Mouse (Mus musculus): ENCODE measurements around the gene Cubn. TPM values are rescaled to one million over a fixed set of nuclear protein-coding genes. Genes with fewer than 3 reads are reported as not detected.
A peak's percentile ranks its signal among the peaks of the same experiment; 100 is the strongest.

Cubn gene
- polyA plus RNA-seq, 1 experiment from 2014 or later = 0.32 TPM

DNA sequence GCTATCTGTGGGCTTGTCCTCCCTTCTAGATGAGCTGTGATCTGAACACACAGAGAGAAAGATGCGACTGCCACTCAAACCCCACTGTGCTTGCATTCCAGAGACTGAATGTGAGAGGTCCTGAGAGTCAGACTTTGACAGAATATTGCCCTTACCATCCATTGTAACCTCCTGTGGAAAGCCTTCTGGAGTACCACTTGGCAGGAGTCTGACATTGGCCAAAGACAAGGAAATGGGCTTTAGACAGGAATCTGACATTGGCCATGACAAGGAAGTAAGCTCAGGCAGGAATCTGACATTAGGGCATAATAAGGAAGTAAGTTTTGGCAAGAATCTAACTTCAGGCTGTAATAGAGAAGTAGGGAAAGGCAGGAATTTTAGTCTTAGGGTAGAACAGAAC lies 118.3 kb downstream of the Cubn start:
- Histone ChIP-seq H3K4me1 (peaks cover 17% of the 10 kb centered on the region), H3K4me3 (replicated peaks) (no peak overlapping the region), H3K9me3 (replicated peaks) (no peaks in the 10 kb centered on the region), H3K4me2 (no peak overlapping the region), H3K27ac (replicated peaks) (peak overlapping the region; percentile 76), H3K36me3 (no peaks in the 10 kb centered on the region), H3K27me3 (replicated peaks) (no peaks in the 10 kb centered on the region), H3K9ac (replicated peaks) (no peak overlapping the region)
- ATAC-seq (ENCODE audit: low FRiP score) = no peak
- WGBS = 71% methylated on average over 1 of the region's 1 CpGs

DNA sequence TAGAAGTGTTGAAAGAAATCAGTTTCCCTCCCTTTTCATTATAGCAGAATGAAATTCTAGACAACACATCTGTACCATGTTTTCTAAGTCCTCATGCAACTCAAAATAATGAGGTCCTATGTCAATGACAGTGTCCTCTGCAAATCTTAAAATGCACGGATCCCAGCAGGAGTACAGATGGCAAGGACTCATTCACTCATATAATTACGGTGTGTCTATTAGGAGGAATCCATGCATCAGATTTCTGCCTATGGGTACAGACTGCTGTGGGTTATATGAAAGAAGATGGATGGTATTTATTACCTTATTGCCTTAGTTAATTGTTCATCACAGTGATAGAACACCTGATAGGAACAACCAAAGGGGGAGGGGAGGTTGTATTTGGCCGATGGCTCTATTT lies 118.8 kb downstream of the Cubn start:
- H3K27me3 ChIP-seq (replicated peaks) = no peaks in the 10 kb centered on the region
- H3K4me1 ChIP-seq = peaks cover 17% of the 10 kb centered on the region
- no peaks in the 10 kb centered on the region for H3K9me3 ChIP-seq (replicated peaks)
- no peak overlapping the region for H3K9ac ChIP-seq (replicated peaks)
- H3K4me3 ChIP-seq (replicated peaks) = no peak overlapping the region
- WGBS = 23% methylated on average over 3 of the region's 3 CpGs
- no peaks in the 10 kb centered on the region for H3K36me3 ChIP-seq
- H3K4me2 ChIP-seq = peak overlapping the region; percentile 19; the same call in 1 of the 2 replicates
- peak; percentile 58 for ATAC-seq (ENCODE audit: low FRiP score)
- H3K27ac ChIP-seq (replicated peaks) = peak overlapping the region; percentile 76

DNA sequence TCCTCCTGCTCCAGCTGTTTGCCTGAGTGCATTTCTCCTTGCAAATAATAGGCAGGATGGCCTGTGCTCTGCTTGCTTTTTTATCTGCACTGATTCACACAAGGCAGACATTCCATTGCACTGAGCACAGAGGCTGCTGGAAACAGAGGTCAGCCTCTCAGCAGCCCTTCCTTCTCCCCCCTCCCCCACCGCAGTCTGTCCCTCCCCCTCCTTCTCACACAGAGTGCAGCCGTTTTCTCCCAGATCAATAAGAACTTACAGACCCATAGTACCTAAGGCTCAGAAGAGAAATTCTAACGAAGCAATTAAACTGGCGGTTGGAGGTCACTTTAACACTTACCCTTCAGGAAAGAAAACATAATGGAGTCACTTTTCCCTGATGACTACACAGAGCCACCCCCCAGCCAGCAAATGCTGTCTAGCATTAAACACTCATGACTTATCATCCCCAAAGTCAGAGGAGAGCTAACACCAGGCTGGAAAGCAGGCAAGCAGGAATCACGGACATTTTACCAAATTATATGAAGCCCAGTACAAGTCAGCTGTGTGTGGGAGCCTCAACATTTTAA lies 119.3 kb downstream of the Cubn start:
- under 1% methylated on average over 5 of the region's 5 CpGs for WGBS
- Histone ChIP-seq H3K9ac (replicated peaks) (no peak overlapping the region), H3K36me3 (no peaks in the 10 kb centered on the region), H3K4me2 (peak overlapping the region; percentile 19; the same call in 1 of the 2 replicates), H3K4me3 (replicated peaks) (no peak overlapping the region), H3K27ac (replicated peaks) (peak overlapping the region; percentile 76), H3K9me3 (replicated peaks) (no peaks in the 10 kb centered on the region), H3K27me3 (replicated peaks) (no peaks in the 10 kb centered on the region), H3K4me1 (peaks cover 17% of the 10 kb centered on the region)
- peak; percentile 88 for ATAC-seq (ENCODE audit: low FRiP score)

DNA sequence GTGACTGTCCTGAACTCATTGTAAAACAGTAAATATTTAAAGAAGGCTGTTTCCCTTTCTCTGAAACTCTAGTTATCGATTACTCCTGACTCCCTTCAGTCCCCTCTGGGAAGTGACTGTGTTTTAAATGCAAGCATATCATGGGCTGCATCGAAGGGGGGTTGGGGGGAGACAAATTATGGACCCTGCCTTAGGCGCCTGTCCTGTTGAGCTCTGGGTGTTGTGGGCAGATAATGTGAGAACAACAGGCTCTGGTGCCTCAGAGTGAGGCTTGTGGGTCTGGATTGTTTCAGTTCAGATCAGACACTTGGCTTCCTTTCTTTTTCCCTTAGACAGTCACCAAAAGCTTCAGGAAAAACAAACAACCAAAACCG lies 119.8 kb downstream of the Cubn start:
- peak; percentile 34; the same call in 1 of the 2 replicates for ATAC-seq (ENCODE audit: low FRiP score)
- Histone ChIP-seq H3K27ac (replicated peaks) (peak overlapping the region; percentile 76), H3K36me3 (no peaks in the 10 kb centered on the region), H3K4me2 (no peak overlapping the region), H3K27me3 (replicated peaks) (no peaks in the 10 kb centered on the region), H3K9ac (replicated peaks) (no peak overlapping the region), H3K9me3 (replicated peaks) (no peaks in the 10 kb centered on the region), H3K4me1 (peaks cover 17% of the 10 kb centered on the region), H3K4me3 (replicated peaks) (no peak overlapping the region)
- 2% methylated on average over 4 of the region's 4 CpGs for WGBS

DNA sequence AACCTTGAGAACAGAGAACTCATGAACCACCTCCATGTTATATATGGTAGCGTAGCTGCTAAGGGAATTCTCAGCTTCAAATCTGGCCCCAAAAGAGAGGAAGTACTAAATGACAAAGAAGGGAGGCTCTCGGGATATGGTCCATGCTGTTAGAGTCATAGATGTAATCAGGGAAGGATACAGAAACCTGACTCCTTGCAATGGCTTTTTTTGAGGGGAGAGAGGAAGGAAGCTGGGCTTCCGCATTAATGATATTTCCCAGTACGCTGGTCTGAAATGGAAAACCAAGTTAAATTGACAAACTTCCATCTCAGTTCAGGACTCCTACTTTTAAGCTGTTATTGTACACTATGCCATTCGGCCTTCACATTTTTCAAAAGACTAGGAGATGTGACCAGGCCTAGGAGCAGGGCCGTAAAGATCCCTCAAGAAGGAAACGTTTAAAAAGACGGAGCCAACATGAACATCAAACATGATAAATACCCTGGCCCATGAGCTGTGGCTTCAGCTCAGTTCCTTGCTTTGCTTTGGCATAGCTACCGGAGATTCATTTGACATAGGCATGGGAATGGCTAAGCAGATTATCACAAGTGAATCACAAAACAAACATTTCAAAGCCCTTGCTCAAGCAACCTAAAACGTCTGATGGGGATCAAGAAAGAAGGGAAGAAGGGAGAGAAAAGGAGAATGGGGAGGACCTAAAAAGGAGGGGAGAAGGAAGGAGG lies 120.4 kb downstream of the Cubn start:
- no peak for ATAC-seq (ENCODE audit: low FRiP score)
- 59% methylated on average over 10 of the region's 10 CpGs for WGBS
- Histone ChIP-seq H3K27ac (replicated peaks) (peak overlapping the region; percentile 76), H3K4me2 (no peak overlapping the region), H3K4me1 (peaks cover 17% of the 10 kb centered on the region), H3K36me3 (no peaks in the 10 kb centered on the region), H3K9ac (replicated peaks) (no peak overlapping the region), H3K4me3 (replicated peaks) (no peak overlapping the region), H3K27me3 (replicated peaks) (no peaks in the 10 kb centered on the region), H3K9me3 (replicated peaks) (no peaks in the 10 kb centered on the region)

DNA sequence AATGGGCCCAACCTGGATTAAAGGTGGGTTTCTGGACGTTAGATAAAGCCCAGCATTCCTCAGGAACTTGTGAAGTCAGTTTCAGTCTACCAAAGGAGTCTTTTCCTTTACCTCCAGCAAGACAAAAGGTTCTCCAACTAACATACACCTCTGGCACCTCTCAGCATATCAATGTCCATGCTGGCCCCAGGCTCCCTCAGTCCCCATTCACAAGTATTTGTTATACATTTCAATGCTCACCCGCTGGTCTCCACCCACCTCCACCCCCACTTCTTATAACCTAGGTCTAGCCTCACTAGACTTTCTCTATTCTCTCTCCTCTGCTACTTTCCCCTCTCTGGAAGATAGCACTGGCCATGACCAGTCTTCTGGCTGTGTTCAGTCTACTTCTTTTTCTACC lies 121.1 kb downstream of the Cubn start:
- Histone ChIP-seq H3K9me3 (replicated peaks) (no peaks in the 10 kb centered on the region), H3K4me1 (peaks cover 17% of the 10 kb centered on the region), H3K27me3 (replicated peaks) (no peaks in the 10 kb centered on the region), H3K9ac (replicated peaks) (no peak overlapping the region), H3K27ac (replicated peaks) (no peak overlapping the region), H3K4me3 (replicated peaks) (no peak overlapping the region), H3K36me3 (no peaks in the 10 kb centered on the region), H3K4me2 (no peak overlapping the region)
- 39% methylated on average over 2 of the region's 2 CpGs for WGBS
- no peak for ATAC-seq (ENCODE audit: low FRiP score)

DNA sequence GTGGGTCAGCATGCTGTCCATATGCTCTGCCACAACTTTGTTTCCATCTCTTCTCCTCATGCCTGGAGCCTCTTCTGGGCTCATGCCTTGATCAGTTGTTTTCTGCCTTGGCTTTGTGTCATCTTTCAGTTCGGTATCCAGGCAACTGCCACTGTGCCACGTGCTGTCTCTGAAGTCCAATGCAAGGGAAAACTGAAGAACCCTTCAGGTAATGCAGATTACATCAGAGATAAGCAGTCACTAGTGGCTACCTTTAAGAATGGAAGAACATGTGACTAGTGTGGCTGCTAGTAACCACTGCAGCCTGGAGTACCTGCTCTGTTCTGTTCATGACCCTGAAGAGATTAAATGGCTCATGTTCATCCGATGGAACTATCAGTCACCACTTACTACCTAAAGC lies 123.1 kb downstream of the Cubn start:
- WGBS = 66% methylated on average over 3 of the region's 3 CpGs
- H3K9me3 ChIP-seq (replicated peaks) = no peaks in the 10 kb centered on the region
- H3K27me3 ChIP-seq (replicated peaks) = no peaks in the 10 kb centered on the region
- no peak overlapping the region for H3K27ac ChIP-seq (replicated peaks)
- H3K9ac ChIP-seq (replicated peaks) = no peak overlapping the region
- H3K36me3 ChIP-seq = no peaks in the 10 kb centered on the region
- no peak overlapping the region for H3K4me3 ChIP-seq (replicated peaks)
- no peak for ATAC-seq (ENCODE audit: low FRiP score)
- peaks cover 17% of the 10 kb centered on the region for H3K4me1 ChIP-seq
- H3K4me2 ChIP-seq = no peak overlapping the region

DNA sequence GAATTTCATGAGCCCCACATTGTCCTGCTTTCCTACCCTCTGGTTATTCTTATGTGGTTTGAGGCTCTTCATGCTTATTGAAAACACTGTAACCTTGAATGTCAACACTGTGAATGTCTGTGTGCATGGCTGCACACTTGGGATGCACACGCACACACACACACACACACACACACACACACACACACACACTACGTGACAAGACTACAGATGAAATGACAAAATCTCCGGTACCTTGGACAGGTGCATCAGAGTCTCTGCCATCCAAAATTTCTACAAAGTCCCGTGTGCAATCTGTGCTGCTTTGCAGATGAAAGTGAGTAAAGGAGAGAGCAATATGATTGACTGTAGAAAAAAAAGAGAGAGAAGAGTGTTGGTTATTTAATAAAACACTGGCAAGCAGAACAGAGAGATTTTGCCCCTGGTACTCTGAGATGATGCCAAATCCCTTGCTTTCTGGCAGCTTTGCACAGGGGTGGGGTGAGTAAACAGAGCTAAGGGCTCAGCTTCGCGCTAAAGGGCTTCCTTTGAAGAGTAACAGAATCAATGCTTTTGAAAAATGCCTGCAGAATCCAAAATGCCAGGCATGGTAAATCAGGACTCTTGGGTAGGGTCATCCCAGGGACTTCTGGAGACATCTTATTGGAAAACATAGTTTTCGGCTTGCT lies 133.6 kb downstream of the Cubn start:
- WGBS = 67% methylated on average over 7 of the region's 7 CpGs
- H3K4me1 ChIP-seq = peaks cover 4% of the 10 kb centered on the region
- H3K9ac ChIP-seq (replicated peaks) = no peak overlapping the region
- H3K9me3 ChIP-seq (replicated peaks) = no peaks in the 10 kb centered on the region
- H3K27me3 ChIP-seq (replicated peaks) = no peaks in the 10 kb centered on the region
- H3K36me3 ChIP-seq = no peaks in the 10 kb centered on the region
- H3K4me3 ChIP-seq (replicated peaks) = no peak overlapping the region
- peak; percentile 55; the same call in 1 of the 2 replicates for ATAC-seq (ENCODE audit: low FRiP score)
- H3K27ac ChIP-seq (replicated peaks) = no peak overlapping the region
- no peak overlapping the region for H3K4me2 ChIP-seq

DNA sequence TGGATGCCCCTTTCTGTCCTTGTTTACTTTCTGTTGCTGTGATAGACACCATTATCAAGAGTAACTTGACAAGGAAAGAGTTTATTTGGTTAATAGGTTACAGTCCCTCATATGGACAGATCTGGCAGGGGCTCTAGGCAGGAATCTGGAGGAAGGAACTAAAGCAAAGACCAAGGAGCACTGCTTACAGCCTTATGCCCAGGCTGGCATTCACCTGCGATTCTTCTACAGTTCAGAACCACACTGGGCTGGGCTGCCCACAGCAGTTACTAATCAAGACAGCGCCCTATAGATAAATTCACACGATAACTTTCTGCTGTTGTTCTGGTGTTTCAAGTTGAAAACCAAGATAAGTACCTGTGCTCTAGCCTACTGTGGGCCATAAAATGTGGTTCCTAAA lies 138.8 kb downstream of the Cubn start:
- 94% methylated on average over 3 of the region's 3 CpGs for WGBS
- H3K4me1 ChIP-seq = no peaks in the 10 kb centered on the region
- H3K27ac ChIP-seq (replicated peaks) = no peak overlapping the region
- H3K27me3 ChIP-seq (replicated peaks) = no peaks in the 10 kb centered on the region
- no peaks in the 10 kb centered on the region for H3K9me3 ChIP-seq (replicated peaks)
- no peak for ATAC-seq (ENCODE audit: low FRiP score)
- no peak overlapping the region for H3K9ac ChIP-seq (replicated peaks)
- no peaks in the 10 kb centered on the region for H3K36me3 ChIP-seq
- no peak overlapping the region for H3K4me2 ChIP-seq
- H3K4me3 ChIP-seq (replicated peaks) = no peak overlapping the region

DNA sequence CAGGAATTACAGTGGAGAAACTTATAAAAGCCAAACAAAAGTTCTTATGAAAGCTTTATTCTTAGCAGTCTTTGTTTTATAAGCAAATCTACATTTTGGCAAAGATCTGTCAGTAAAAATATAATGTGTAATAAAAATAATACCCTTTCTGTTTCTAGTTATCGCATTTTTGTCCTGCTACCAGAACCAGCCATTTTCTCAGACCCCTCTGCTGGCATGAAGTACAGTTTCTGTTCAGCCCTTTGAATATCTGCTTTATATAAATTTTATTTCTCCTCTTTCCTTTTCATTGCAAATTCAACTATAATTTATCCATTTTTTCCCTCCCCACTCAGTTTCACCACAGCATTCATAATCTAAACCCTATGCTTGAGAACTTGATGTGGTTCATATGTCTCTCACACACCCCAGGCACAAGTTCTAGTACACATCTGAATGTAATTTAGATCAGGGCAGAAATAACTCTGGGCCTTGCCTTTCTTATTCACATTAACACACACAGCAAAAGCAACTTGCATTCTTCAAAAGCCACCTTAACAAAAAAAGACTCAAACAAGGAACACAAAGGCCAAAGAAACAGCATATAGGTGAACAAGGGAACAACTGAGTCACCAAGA lies 139.4 kb downstream of the Cubn start:
- no peaks in the 10 kb centered on the region for H3K9me3 ChIP-seq (replicated peaks)
- no peak overlapping the region for H3K4me3 ChIP-seq (replicated peaks)
- WGBS = 100% methylated on average over 1 of the region's 1 CpGs
- no peaks in the 10 kb centered on the region for H3K36me3 ChIP-seq
- no peak overlapping the region for H3K4me2 ChIP-seq
- H3K4me1 ChIP-seq = no peaks in the 10 kb centered on the region
- no peak for ATAC-seq (ENCODE audit: low FRiP score)
- no peak overlapping the region for H3K9ac ChIP-seq (replicated peaks)
- H3K27me3 ChIP-seq (replicated peaks) = no peaks in the 10 kb centered on the region
- no peak overlapping the region for H3K27ac ChIP-seq (replicated peaks)

DNA sequence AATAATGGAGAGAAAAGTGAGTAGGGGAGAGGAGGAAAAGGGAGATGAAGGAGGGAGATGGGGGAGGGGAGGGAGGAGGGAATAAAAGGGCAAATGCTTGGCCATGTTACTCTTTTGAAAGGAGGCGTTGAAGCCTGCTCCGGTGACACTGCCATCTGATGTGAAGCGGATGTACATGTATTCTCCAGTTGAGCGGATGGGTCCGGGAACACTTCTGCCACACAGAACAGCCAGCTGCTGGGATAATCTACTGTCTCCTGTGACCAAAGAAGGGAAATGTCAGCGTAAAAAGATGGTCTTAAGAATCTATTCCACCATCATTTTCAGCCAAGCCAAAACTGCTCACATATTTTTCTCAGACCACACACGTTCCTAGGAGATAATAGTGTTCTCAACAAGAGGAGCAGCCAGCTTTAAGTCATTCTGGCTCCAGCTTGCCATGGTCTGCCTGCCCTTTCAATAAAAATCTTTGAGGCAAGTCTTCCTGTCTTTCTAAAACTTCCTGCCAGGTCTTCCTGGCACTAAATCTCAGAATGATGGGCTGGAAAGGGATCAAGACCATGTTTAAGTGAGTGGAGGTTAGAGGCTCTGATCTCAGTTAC lies 149.2 kb downstream of the Cubn start:
- peak; percentile 35; the same call in 1 of the 2 replicates for ATAC-seq (ENCODE audit: low FRiP score)
- no peaks in the 10 kb centered on the region for H3K9me3 ChIP-seq (replicated peaks)
- H3K4me3 ChIP-seq (replicated peaks) = no peak overlapping the region
- no peaks in the 10 kb centered on the region for H3K27me3 ChIP-seq (replicated peaks)
- H3K36me3 ChIP-seq = no peaks in the 10 kb centered on the region
- H3K27ac ChIP-seq (replicated peaks) = no peak overlapping the region
- no peaks in the 10 kb centered on the region for H3K4me1 ChIP-seq
- H3K4me2 ChIP-seq = no peak overlapping the region
- WGBS = 43% methylated on average over 7 of the region's 7 CpGs
- H3K9ac ChIP-seq (replicated peaks) = no peak overlapping the region

All from neural tube, embryonic 15.5 days (tissue).